Mouse (Mus musculus) inflammation-experienced regulatory T-cells, adult 6 months (primary cell): ENCODE results near the gene Fam76a. TPM values are rescaled to one million over a fixed set of nuclear protein-coding genes. Genes with fewer than 3 reads are reported as not detected.
A peak's percentile ranks its signal among the peaks of the same experiment; 100 is the strongest.

Experiments used
- ATAC-seq: one replicate; pipeline ENCODE4 v1.8.0; 2017
- polyA plus RNA-seq, 3 experiments: library from polyadenylated mRNA; unstranded; fragments of 100-300 nt; shearing (Covaris generic); gene quantifications; one replicate each; pipeline ENCODE4 v1.2.1; 2017

The Fam76a gene
- polyA plus RNA-seq, result 10 to 100 TPM; 14.2 to 23.1 (median 17.9) TPM

DNA sequence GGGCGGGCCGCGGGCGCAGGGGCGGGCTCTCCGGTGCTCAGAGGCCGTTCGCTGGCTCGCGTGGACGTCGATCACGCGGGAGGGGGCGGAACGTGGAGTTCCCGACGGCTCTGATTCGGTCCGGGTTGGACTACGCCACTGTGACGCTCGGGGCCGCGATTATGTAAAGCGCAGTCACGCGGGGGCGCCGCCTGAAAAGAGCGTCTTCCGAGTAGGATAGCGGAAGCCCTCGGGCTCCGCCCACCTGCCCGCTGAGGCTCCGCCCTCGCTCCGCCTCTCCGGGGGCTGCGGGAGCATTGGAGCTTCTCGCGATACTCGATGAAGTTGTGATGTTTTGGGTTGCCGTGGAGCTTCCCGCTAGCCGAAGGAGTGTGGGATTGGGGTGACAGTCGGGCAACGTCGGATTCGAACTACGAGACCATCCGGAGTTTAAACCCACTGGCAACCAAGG lies at the start of gene Fam76a:
TSS of gene Fam76a (minus strand) at position 1 of the 451 bp plus-strand sequence.
- peak; percentile 97 for ATAC-seq

DNA sequence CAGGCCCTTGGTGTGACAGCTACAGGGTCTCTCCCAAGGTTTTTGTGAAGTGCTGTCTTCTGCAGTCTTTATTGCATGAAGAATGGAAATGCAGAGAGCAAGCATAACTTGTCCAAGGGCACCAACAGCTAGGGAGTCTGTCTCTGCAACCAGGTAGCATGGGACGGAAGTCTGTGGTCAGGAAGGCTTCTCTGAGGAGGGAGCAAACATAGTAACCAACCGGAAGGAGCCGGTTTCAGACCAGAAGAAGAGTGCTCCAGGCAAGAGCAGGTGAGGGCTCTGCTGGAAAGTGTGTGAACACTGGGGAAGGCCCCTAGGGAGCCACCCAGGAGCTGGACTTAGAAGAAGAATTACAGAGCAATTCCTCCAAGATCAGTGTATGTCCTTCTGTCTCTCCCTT lies 49.7 kb upstream of the Fam76a start:
- ATAC-seq, result peak; percentile 90

DNA sequence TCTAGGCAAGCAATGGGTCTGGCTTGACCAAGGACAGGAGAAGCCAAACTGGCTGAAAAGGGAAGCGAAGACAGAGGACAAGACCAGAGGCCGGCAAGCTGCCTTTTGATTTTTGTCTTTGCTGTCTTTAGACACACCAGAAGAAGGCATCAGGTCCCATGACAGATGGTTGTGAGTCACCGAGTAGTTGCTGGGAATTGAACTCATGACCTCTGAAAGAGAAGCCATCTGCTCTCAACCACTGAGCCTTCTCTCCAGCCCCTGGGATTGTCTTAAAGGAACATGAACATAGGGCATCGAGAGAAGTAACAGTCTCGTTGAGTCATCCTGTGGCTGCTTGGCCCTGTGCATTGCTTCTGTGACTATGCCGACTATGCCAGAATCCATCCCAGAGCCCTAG lies 49.2 kb upstream of the Fam76a start:
- no peak for ATAC-seq

DNA sequence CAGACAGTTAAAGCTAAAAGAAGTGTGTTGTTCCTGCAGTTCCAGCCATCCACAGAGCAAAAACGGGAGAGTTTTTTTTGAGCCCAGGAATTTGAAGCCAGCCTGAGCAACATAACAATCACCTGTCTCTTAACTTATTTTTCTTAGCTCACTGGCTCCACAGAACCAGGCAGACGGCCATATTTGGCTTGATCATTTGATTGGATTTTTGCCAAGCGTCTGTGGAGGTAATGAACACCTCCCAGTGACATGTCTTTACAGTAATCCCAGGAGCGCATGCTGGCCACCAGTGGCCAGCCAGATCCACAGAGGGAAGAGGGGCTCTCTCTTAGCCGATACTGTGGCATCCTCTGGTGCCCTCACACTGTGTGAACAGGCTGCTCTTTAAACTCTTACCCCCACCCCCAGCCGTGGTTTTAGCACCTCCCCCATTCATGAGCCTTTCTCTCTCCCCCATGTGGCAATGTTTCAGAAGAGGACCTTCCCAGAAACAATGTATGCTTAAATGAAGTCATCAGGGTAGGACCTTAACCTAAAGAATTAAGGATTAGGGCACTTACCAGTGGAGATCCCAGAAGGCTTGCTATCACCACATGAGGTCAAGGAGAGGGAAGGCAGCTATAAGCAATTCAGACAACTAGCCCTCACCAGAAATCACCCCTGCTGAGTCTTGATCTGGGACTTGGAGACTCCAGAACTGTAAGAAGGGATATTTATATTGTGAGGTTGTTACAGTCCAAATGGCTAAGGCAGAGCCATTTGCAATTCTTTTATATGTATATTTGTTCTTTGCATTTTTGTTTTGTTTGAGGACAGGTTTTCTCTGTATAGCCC lies 46.0 kb upstream of the Fam76a start:
- ATAC-seq, result no peak

DNA sequence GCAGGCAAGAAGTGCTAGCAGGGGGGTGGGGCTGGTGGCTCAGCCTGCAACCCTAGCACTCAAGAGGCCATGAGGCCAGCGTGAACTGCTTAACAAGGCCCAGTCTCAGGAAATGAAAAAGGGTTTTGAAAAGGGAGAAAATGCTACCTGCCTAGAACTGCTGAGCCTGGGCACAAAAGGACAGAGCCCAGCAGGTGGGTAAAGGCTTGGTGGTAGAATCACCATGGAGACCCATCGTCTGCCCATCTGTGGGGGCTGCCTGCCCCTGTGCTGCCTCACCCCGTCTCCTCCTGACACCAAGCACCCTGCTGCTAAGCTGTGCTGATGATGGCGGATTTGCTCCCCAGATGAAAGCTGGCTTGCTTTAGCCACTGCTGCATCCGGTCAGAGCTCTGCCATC lies 42.1 kb upstream of the Fam76a start:
- no peak for ATAC-seq

DNA sequence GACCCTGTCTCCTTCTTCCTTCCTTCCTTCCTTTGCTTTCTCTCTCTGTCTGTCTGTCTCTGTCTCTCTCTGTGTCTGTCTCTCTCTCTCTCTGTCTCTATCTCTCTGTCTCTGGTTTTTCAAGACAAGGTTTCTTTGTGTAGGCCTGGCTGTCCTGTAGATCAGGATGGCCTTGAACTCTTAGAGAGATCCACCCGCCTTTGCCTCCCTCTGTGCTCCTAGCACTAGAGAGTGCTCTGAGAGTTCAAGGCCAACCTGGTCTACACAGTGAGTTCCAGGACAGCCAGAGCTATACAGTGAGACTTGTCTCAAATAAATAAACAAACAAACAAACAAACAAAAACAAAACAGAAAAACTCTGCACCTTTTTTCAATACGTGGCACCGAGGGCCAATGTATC lies 41.7 kb upstream of the Fam76a start:
- ATAC-seq, result no peak

DNA sequence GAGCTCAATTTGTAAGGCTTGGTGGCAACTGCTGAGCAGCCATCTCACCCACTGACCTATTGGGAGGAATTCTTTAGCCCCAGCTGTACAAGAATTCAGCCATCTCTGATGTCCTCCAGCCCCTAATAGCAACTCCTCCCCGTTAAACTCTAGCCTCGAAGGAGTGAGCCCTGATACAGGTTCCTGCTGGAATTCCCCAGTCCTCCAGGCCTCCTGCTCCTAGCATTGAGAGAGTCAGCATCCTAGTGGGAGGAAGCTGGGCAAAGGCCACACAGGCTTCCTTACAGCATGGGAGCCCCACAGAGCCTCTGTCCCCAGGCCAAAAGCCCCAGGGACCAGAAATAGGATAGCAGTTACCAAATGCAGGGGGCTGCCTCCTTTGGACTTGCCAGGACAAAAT lies 41.1 kb upstream of the Fam76a start:
- no peak for ATAC-seq

DNA sequence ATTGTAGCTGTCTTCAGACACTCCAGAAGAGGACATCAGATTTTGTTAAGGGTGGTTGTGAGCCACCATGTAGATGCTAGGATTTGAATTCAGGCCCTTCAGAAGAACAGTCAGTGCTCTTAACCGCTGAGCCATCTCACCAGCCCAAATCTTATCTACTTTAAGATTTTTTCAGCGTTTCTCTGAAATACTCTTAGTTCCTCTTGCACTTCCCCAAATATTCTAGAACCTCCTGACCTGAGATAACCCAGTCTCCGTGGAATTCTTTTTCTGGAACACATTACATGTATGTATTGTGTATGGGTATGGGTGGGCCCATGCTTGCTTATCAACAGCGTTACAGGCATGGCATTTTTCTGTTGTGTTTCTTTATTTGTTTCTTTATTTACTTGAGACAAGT lies 40.3 kb upstream of the Fam76a start:
- ATAC-seq, result no peak

DNA sequence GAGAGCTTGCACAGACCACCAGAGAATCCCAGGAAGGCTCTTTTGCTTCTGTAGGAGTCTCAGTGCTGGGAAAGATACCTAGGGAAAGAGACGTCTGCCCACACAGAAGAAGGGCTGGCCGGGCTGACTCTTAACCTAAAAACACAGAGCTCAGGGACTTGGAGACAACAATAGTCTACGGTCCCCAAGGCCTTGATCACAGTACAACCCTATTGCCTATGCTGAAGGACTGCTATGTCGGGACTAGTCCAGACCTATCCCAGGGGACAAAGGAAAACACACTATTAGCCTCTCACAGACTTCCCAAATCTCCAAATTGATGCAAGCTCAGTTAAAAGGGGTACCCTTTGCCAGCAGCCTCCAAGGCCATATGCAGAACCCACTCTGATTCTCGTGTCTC lies 39.5 kb upstream of the Fam76a start:
- ATAC-seq, result no peak

DNA sequence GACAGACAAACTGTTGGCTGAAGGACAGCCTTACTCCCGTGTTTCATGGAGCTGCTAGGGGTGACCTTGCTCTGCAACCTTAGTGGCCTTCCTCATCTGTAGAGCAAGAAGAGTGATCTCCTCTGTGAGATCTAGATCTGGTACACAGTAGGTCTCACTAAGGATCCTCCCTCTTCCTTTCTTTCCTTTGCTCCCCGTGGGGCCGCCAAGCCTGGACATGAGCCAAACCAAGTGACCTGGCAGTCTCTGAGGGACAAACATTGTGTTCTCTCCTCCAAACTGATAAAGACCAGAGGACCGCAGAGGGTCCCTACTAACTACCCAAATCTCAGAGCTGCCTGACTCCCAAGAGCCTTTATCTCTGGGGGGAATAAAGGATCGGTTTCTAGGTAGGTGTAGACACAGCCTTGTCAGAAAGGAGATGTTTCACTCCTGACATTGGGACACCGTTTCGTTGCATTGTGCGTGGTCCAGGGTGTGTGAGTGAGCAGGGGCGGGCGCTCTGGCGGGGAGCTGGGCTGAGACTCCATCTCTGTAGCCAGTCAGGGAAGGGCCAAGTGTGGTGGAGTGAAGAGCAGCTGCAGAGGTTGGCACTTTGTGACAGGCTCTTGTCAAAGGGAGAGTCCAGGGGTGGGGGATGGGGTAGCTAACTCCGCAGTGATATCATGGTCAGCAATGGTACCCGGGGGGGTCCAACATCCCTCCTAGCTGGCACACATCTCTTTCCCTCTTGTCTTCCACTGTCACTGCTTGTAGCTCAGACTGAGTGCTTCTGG lies 38.7 kb upstream of the Fam76a start:
- ATAC-seq, result no peak

DNA sequence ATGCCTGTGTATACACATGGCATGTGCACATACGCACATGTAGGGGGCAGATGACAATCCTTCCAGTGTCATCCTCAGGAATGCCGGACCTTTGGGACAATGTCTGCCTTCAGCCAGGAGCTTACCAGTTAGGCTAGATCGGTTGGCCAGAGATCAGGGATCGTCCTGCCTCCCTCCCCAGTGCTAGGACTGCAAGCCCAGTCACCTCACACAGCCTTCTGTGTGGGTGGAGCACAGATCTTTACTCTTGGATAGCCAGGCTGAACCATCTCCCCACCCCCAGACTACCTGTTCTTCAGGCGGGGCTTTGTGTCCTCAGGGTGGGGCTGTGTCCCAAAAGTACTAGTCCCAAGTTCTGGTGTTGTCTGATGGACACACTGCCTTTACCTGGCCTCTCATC lies 38.0 kb upstream of the Fam76a start:
- ATAC-seq, result no peak

DNA sequence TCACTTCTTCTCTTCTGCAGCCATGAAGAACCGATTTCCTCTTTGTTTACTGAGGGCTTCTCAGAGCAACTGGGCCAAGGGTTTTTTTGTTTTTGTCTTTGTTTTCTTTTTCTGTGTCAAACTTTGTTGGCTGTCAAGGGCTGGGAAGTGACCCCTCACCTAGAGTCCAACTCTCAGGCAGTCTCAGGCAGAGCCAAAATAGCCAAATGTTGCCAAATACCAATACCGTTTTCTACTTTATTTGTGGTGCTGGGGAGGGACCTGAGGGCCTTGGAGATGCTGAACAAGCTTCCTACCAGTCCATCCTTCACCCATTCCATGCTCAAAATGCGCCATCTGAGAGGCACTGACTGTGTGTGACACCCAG lies 37.3 kb upstream of the Fam76a start:
- no peak for ATAC-seq

DNA sequence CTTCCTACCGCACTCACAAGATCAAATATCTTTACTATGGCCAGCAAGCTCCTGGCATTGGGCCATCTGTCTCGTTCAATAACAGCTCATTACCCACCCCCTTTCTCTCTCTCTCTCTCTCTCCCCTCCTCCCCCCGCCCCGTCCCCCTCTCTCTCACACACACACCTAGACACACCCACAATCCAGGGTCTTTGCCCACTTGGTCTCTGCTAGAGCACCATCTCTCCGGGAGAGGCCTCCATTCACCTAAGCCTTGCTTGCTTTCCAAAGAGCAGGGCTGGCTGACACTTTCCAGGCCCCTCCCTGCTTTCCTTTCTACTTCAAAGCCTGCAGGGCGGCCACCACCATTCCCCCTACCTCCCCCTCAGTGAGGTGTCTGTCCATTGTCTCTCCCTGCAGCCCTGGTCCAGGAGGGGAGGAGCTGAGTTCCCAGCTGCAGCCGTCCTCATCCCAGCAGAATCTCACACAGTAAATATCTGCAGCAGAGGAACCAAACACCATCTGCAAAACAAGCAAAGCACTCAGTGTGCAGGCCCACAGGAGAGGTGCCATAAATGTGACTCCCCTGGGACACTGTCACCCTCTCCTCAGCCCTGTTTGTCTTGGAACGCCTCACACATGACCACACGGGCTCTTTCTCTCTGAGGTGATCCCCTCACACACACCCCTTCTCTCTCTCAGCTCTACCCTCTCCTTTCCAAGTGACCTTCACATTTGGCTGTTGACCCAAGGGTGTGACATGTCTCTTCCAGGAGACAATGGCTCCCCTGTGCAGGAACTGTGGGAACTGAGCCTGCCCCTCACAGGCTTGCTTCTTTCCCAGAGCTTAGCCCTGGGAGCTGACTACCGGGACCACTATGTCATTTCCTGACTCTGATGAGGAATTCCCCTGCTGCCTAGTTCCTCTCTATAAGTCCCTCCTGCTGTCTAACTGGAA lies 36.7 kb upstream of the Fam76a start:
- no peak for ATAC-seq

DNA sequence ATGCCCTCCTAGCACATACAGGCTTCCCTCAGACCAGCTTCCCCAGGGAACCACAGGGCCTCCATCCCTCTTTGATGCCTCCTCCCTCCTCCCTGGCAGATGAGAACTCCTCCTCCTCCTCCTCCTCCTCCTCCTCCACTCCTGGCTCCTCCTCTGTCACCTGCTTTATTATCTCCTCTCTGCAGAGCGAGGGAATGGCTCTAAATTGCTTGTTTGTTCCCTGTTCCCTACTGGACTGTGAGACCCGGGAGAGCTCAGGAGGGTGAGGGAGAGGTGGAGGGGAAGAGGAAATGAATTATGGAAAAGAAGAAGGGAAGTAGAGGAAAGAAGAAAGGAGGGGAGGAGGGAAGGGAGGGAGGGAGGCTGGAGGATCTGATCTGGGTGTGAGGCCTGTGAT lies 33.0 kb upstream of the Fam76a start:
- ATAC-seq, result no peak

DNA sequence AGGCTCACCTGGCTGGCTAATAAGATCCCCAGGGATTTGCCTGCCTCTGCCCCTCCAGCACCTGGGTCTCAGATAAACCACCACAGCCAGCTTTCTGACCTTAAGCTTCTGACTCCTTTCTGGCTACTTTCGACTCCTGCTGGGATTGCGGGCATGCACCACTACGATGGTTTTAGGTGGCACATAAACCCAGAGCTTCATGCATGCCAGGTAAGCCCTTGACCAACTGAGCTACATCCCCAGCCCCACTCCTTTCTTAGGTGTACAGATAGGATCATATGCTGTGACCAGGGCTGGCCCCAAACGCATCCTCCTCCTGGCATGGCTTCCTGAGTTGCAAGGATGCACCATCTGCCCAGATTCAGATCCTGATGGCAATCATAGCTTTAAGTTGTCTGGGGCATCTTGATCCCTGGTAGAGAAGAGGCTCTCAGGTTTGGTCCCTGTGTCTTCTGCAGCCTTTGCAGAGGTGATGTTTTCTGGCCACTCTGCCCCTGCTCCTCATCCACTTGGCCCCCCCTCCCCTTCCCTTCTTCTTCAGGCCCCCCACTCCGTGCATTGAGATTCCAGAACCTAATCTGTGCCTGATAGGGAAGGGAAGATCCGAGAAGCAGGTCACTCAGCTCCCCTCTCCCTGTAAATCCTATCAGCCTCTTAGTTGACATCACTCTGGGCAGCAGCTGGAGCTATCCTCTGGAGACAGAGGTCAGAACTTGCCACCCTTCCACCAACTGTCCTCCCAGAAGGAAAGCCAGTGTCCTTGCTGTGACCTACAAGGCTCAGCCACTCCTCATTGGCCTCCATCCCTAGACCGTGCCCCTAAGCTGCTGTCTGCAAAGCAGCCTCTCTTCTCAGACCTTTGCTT lies 32.4 kb upstream of the Fam76a start:
- ATAC-seq, result no peak

DNA sequence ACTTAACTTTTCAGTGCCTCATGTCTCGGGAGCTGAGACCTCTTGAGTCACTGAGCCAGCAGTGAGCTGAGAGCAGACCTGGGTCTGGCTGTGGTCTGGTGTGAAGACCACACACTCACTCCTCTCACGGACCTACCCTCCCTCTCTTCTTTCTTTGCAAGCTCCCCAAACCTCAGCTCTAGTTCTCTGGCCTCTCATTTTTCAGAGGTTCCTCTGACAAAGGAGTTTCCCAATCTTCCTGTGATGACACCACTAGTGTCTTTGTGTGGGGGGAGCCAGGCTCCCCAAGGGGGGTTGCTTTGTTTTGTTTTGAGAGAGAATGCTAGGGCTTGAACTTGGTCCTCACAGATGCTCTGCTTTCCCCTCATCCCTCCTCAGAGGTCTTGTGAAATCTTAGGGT lies 28.6 kb upstream of the Fam76a start:
- ATAC-seq, result no peak

DNA sequence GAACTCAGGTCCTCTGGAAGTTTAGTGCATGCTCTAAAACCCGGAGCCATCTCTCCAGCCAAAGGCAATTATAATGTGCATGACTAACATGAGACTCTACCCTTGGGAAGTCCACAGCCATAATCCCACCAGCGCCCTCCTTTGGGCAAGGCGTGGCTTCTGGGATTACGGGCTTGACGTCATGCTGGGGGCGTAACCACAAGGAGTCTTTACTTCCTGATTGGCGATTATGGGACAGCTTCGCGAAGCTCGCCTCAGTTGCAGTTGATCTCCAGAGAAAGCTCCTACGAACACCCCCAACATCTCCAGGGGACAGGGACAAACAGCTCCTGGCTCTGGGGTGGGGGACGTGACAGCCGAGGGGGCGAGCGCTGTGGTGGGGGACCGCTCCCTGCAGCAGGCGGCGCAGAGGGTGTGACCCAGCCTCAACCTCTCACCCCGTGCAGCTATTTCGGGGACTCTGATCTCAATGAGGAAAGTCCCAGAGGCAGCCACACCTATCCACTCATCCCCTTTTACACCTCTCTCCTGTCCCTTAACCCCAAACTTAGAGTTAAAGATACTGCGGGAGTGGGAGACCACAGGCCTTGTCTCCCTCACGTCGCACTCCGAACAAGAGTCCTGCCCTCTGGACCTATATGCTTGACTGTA lies 27.6 kb upstream of the Fam76a start:
- ATAC-seq, result no peak

DNA sequence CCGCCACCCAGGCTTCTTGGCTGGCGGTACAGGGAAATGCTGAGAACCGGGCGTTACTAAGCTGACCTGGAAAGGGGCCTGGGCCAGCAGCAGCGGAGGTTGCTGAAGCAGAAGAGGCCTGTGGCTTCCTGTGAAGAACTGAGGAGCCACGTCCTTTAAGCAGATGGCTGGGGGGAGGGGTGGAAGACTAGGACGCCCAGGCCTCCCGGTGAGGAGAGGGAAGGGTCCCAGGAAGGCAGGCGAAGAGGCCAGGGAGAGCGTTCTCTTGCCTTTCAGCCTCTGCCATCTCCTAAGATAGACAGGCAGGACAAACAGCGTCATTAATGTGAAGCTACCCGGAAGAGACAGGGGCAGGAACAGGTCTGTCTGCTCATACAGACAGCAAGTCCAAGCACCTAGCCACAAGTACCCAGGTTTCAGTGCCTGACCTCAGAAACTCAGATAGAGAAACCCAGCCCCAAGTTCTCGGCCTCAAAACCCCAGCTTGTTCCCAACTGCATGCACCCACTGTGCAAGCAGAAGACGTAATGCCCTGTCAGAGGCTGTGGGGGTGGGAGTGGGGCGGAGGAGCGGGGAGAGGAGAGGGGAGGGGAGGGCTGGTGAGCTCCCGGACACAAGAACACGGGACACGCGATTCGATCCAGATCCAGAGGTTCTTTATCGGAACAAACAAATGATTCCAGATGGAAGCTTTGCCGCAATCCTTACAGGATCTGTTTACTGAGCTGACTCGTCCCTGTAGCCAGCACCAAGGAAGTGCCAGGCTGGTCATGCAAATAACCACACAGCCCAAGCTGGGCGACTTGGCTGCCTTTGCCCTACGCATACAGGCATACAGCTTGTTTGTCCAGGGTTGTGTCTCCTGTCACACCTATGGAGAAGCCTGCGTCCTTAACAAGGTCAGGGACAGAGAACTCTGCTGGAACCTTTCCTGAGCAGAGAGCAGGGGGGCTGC lies 24.0 kb upstream of the Fam76a start:
- peak; percentile 59 for ATAC-seq

DNA sequence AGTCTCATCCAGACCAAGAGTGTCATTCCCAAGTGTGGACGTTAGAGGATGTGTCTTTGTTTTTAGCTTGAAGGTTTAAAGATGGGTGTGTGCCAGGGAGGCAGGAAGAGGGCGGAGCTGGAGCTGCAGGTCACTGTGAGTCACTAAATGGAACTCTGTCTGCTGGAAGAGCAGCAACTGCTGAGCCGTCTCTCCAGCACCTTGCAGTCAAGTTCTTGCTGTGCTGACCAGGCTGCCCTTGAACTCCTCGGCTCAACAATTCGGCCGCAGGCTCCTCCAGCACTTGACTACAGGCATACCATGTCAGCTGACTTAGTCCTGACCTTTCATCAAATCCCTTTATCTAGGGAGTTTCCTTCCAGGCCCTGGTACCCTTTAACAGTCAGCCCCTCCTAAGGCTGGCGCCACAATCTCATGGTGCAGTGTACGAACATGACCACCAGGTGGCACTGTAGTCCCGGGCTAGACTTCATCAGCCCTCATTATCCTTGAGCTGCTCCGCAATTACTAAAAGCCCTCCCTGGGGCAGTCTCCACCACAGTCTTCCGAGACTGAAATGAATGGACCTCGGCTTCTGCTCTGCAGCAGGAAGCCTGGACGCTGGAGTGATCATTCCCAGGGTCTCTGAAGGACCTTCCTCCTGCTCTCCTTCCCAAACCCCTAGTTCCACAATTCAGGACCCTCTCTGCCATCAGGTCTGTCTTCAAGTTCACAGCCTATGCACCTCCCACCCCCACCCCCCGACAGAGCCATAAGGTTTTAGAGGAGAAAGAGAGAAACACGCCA lies 23.1 kb upstream of the Fam76a start:
- peak; percentile 76 for ATAC-seq
